16 mouse cellular contexts compared by ENCODE assay signal in genomic region chr13:46976532-46976931, GRCm38 (mm10). TPM values are rescaled to one million over a fixed set of nuclear protein-coding genes. Genes with fewer than 3 reads are reported as not detected.
DNase-seq lines count a peak whose midpoint lies in the region; ATAC-seq and TF ChIP-seq lines count a peak whose summit lies in the region.
"Had no signal": no experiment of that assay in that cellular context is flagged by ENCODE, and none has a peak within 500 bp of the region (broad histone marks: within the 10 kb centered on the region; RNA-seq: fewer than 3 reads in every experiment).

No protein-coding gene starts in this region.

- no peak overlapping the region for H3K4me3 ChIP-seq in kidney, postnatal 0 days (replicated peaks; ENCODE audit: low read depth, low read length)
- H3K4me3 ChIP-seq in midbrain, embryonic 12.5 days, result no peak overlapping the region
- no peak overlapping the region for H3K4me3 ChIP-seq in midbrain, embryonic 15.5 days
- H3K4me3 ChIP-seq: embryonic facial prominence, embryonic 12.5 days; heart, embryonic 15.5 days; kidney, embryonic 15.5 days; neural tube, embryonic 13.5 days had no signal

- peak; percentile 26; the same call in 1 of the 2 replicates for TF ChIP-seq CTCF in kidney, postnatal 0 days (IDR thresholded peaks at IDR 0.05; ENCODE audit: low read depth)

- 86% methylated on average over 7 of the region's 7 CpGs for WGBS in kidney, postnatal 0 days
- WGBS in midbrain, embryonic 12.5 days, result 91% methylated on average over 7 of the region's 7 CpGs
- WGBS in midbrain, embryonic 15.5 days, result 92% methylated on average over 7 of the region's 7 CpGs

- no peaks in the 10 kb centered on the region for H3K4me1 ChIP-seq in kidney, postnatal 0 days (replicated peaks; ENCODE audit: insufficient read depth, low read length)
- peaks cover 9% of the 10 kb centered on the region for H3K4me1 ChIP-seq in midbrain, embryonic 12.5 days
- H3K4me1 ChIP-seq in midbrain, embryonic 15.5 days, result peaks cover 11% of the 10 kb centered on the region; the same call in 1 of the 2 replicates

- no peak overlapping the region for H3K27ac ChIP-seq in kidney, postnatal 0 days
- peak overlapping the region; percentile 80 for H3K27ac ChIP-seq in midbrain, embryonic 12.5 days (replicated peaks)
- no peak overlapping the region for H3K27ac ChIP-seq in midbrain, embryonic 15.5 days
- H3K27ac ChIP-seq: embryonic facial prominence, embryonic 12.5 days; heart, embryonic 15.5 days; kidney, embryonic 15.5 days had no signal

- H3K9ac ChIP-seq in kidney, postnatal 0 days (ENCODE audit: low read depth, low read length), result no peak overlapping the region
- no peak overlapping the region for H3K9ac ChIP-seq in midbrain, embryonic 12.5 days (replicated peaks)
- H3K9ac ChIP-seq in midbrain, embryonic 15.5 days, result no peak overlapping the region
- H3K9ac ChIP-seq: embryonic facial prominence, embryonic 12.5 days; heart, embryonic 15.5 days; kidney, embryonic 15.5 days had no signal

- no peaks in the 10 kb centered on the region for H3K9me3 ChIP-seq in kidney, postnatal 0 days (replicated peaks; ENCODE audit: low read length)
- H3K9me3 ChIP-seq in midbrain, embryonic 12.5 days, result no peaks in the 10 kb centered on the region
- no peaks in the 10 kb centered on the region for H3K9me3 ChIP-seq in midbrain, embryonic 15.5 days
- H3K9me3 ChIP-seq: embryonic facial prominence, embryonic 12.5 days; heart, embryonic 15.5 days; kidney, embryonic 15.5 days; neural tube, embryonic 13.5 days had no signal

- H3K4me2 ChIP-seq in kidney, postnatal 0 days (ENCODE audit: low read length), result no peak overlapping the region
- H3K4me2 ChIP-seq in midbrain, embryonic 12.5 days (replicated peaks), result no peak overlapping the region
- H3K4me2 ChIP-seq in midbrain, embryonic 15.5 days, result no peak overlapping the region
- H3K4me2 ChIP-seq: embryonic facial prominence, embryonic 12.5 days; heart, embryonic 15.5 days; kidney, embryonic 15.5 days had no signal

- ATAC-seq in CD4-positive, CD25-positive, alpha-beta regulatory T cell, adult 4 months, result no peak
- no peak for ATAC-seq in kidney, postnatal 0 days (replicated peaks; ENCODE audit: low FRiP score, low read depth)
- ATAC-seq in midbrain, embryonic 12.5 days (ENCODE audit: low FRiP score, low read depth), result no peak
- ATAC-seq in midbrain, embryonic 15.5 days (replicated peaks), result no peak

- H3K27me3 ChIP-seq in kidney, postnatal 0 days (ENCODE audit: insufficient read depth, low read length), result no peaks in the 10 kb centered on the region
- no peaks in the 10 kb centered on the region for H3K27me3 ChIP-seq in midbrain, embryonic 12.5 days
- H3K27me3 ChIP-seq in midbrain, embryonic 15.5 days (replicated peaks), result no peaks in the 10 kb centered on the region
- H3K27me3 ChIP-seq: embryonic facial prominence, embryonic 12.5 days; heart, embryonic 15.5 days; kidney, embryonic 15.5 days; neural tube, embryonic 13.5 days had no signal

- H3K36me3 ChIP-seq in kidney, postnatal 0 days (ENCODE audit: insufficient read depth, low read length), result no peaks in the 10 kb centered on the region
- no peaks in the 10 kb centered on the region for H3K36me3 ChIP-seq in midbrain, embryonic 12.5 days
- H3K36me3 ChIP-seq in midbrain, embryonic 15.5 days (replicated peaks), result no peaks in the 10 kb centered on the region
- H3K36me3 ChIP-seq: embryonic facial prominence, embryonic 12.5 days; heart, embryonic 15.5 days; kidney, embryonic 15.5 days; neural tube, embryonic 13.5 days had no signal

- peak; percentile 8 for DNase-seq in CD4-positive, CD25-positive, alpha-beta regulatory T cell, adult 2 months (ENCODE audit: low read depth, low spot score)
- no peak for DNase-seq in kidney, postnatal 0 days (ENCODE audit: low spot score)
- DNase-seq in kidney, adult 18-20 months, result no peak
- DNase-seq in frontal cortex, postnatal 25 days (ENCODE audit: low spot score in 2 of 2), result no peak
- no peak for DNase-seq in right cerebral cortex, postnatal 10 days (ENCODE audit: low spot score in 2 of 2)
- DNase-seq: adrenal gland, adult 2 months; cerebellum, adult 11-12 months; cerebellum, postnatal 36 days; right cerebral cortex, postnatal 4 days had no signal

RNA-seq across cellular contexts. Expression of gene Nhlrc1, which starts 38.1 kb away (rescaled TPM):
- under 1 TPM in 1 of 2 experiments, not detected in 1; 0.13 TPM for polyA plus RNA-seq in CD4-positive, CD25-positive, alpha-beta regulatory T cell, adult 4 months (2017; shearing (Covaris generic))
- 2.3 and 2.7 TPM in 2 replicates for polyA plus RNA-seq in kidney, postnatal 0 days (2015; fragmentation: Nextera tagmentation; extraction: Ambion mirVana)
- 7.0 and 7.5 TPM in 2 replicates for polyA plus RNA-seq in midbrain, embryonic 12.5 days (2016; fragmentation: Nextera tagmentation; extraction: Ambion mirVana)
- polyA plus RNA-seq in midbrain, embryonic 15.5 days (2015; fragmentation: Nextera tagmentation; extraction: Ambion mirVana), result 17.6 and 19.1 TPM in 2 replicates

RNA-seq across cellular contexts. Expression of gene Kif13a, which starts 46.9 kb away (rescaled TPM):
- 1 to 10 TPM; 5.6 to 7.0 TPM for polyA plus RNA-seq in CD4-positive, CD25-positive, alpha-beta regulatory T cell, adult 4 months (2017; shearing (Covaris generic))
- 11.2 and 13.1 TPM in 2 replicates for polyA plus RNA-seq in kidney, postnatal 0 days (2015; fragmentation: Nextera tagmentation; extraction: Ambion mirVana)
- 22.0 and 24.3 TPM in 2 replicates for polyA plus RNA-seq in midbrain, embryonic 12.5 days (2016; fragmentation: Nextera tagmentation; extraction: Ambion mirVana)
- 11.9 and 14.1 TPM in 2 replicates for polyA plus RNA-seq in midbrain, embryonic 15.5 days (2015; fragmentation: Nextera tagmentation; extraction: Ambion mirVana)
